ENCODE assay signal across 23 mouse cellular contexts in the genomic region with DNA sequence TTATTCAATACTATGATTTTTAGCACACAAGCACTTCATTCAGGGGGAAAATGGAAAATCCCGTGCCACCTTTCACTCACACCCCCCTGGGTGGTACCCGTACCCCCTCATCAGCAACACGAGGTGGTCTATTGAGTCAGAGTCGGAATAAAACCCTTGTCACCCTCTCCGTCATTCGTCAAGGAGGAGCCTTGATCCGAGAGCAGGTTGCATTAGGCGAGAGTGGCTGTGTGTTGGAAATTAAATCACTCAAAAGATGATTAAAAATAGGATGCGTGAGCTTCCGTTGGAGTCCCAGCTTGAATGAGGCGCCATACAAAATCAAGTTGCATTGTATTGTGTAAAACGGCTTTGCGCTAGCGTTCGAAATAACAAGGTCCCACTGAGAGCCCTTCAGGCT.
"Had no signal": no experiment of that assay in that cellular context is flagged by ENCODE, and none has a peak within 500 bp of the region (broad histone marks: within the 10 kb centered on the region; RNA-seq: fewer than 3 reads in every experiment).

No protein-coding gene starts in this region.

- H3K27me3 ChIP-seq: kidney, embryonic 15.5 days; limb, embryonic 12.5 days; limb, embryonic 15.5 days; neural tube, embryonic 12.5 days; neural tube, embryonic 15.5 days had no signal

- H3K27ac ChIP-seq: kidney, embryonic 15.5 days; left cerebral cortex, adult 2 months; limb, embryonic 12.5 days; limb, embryonic 15.5 days; liver, embryonic 14.5 days; macrophage; neural tube, embryonic 12.5 days; neural tube, embryonic 15.5 days; stomach, postnatal 0 days had no signal

- ATAC-seq: liver, postnatal 0 days; lung, postnatal 0 days had no signal

- H3K4me3 ChIP-seq: kidney, embryonic 15.5 days; left cerebral cortex, adult 2 months; limb, embryonic 12.5 days; limb, embryonic 15.5 days; neural tube, embryonic 12.5 days; neural tube, embryonic 15.5 days had no signal

- H3K9me3 ChIP-seq: kidney, embryonic 15.5 days; limb, embryonic 12.5 days; limb, embryonic 15.5 days; neural tube, embryonic 12.5 days; neural tube, embryonic 15.5 days had no signal

- H3K4me1 ChIP-seq: kidney, embryonic 15.5 days; limb, embryonic 12.5 days; neural tube, embryonic 12.5 days had no signal

- H3K36me3 ChIP-seq: kidney, embryonic 15.5 days; limb, embryonic 12.5 days; limb, embryonic 15.5 days; neural tube, embryonic 12.5 days; neural tube, embryonic 15.5 days had no signal

- H3K4me2 ChIP-seq: kidney, embryonic 15.5 days; limb, embryonic 12.5 days; limb, embryonic 15.5 days; liver, embryonic 11.5 days; lung, embryonic 14.5 days; neural tube, embryonic 12.5 days; neural tube, embryonic 15.5 days had no signal

- H3K9ac ChIP-seq: kidney, embryonic 15.5 days; limb, embryonic 12.5 days; limb, embryonic 15.5 days; liver, embryonic 14.5 days; liver, postnatal 0 days; lung, embryonic 14.5 days; neural tube, embryonic 12.5 days; neural tube, embryonic 15.5 days had no signal

- DNase-seq: kidney, postnatal 10 days; kidney, postnatal 36 days; layer of hippocampus, postnatal 36 days; left cerebral cortex, postnatal 4 days; liver, postnatal 0 days; lung, embryonic 14.5 days; right cerebral cortex, adult 18-20 months; right cerebral cortex, postnatal 14 days; right cerebral cortex, postnatal 4 days; thymus, adult 2 months; thymus, postnatal 14 days; thymus, postnatal 4 days had no signal
